Mouse (Mus musculus): Measurements from ENCODE around the gene Ttll7. TPM values are rescaled to one million over a fixed set of nuclear protein-coding genes. Genes with fewer than 3 reads are reported as not detected.

Gene Ttll7
- polyA plus RNA-seq (2015; fragmentation: Nextera tagmentation; extraction: Ambion mirVana), result 7.2 and 9.4 TPM in 2 replicates

GRCm38 (mm10) chr3:146851966-146852891 is at the start of gene Ttll7:
Gene Ttll7 (plus strand): TSS chr3:146852367.
- peak within 1 kb of the TSS; percentile 53 for H3K4me3 ChIP-seq (ENCODE audit: low read depth, low read length)
- H3K9ac ChIP-seq (ENCODE audit: low read depth, low read length), result peak within 1 kb of the TSS; percentile 88
- H3K9me3 ChIP-seq (replicated peaks; ENCODE audit: control insufficient read depth, low read length, poor library complexity, severe bottlenecking), result no peaks in the 10 kb centered on the region
- no peaks in the 10 kb centered on the region for H3K27me3 ChIP-seq (ENCODE audit: control insufficient read depth, insufficient read depth, low read depth, low read length)
- H3K4me1 ChIP-seq (ENCODE audit: control insufficient read depth, insufficient read depth, low read length), result peaks cover 20% of the 10 kb centered on the region
- under 1% methylated on average over 36 of the region's 36 CpGs for WGBS
- H3K36me3 ChIP-seq (ENCODE audit: control insufficient read depth, insufficient read depth, low read length), result no peaks in the 10 kb centered on the region
- H3K4me2 ChIP-seq (ENCODE audit: low read length), result peak within 1 kb of the TSS; percentile 60
- ATAC-seq, result peak; percentile 96
- peak within 1 kb of the TSS; percentile 82 for H3K27ac ChIP-seq (ENCODE audit: low read length)

- Histone ChIP-seq H3K36me3 (ENCODE audit: control insufficient read depth, insufficient read depth, low read length) (no peaks in the 10 kb centered on the region), H3K27me3 (ENCODE audit: control insufficient read depth, insufficient read depth, low read depth, low read length) (no peaks in the 10 kb centered on the region), H3K4me3 (ENCODE audit: low read depth, low read length) (peak overlapping the region; percentile 83), H3K4me2 (ENCODE audit: low read length) (peak overlapping the region; percentile 83), H3K4me1 (ENCODE audit: control insufficient read depth, insufficient read depth, low read length) (peaks cover 19% of the 10 kb centered on the region), H3K9ac (ENCODE audit: low read depth, low read length) (peak overlapping the region; percentile 90), H3K27ac (ENCODE audit: low read length) (peak overlapping the region; percentile 96), H3K9me3 (replicated peaks; ENCODE audit: control insufficient read depth, low read length, poor library complexity, severe bottlenecking) (no peaks in the 10 kb centered on the region)
- ATAC-seq, result peak; percentile 79
- WGBS, result under 1% methylated on average over 54 of the region's 60 CpGs
Observed at GRCm38 (mm10) chr3:146812041-146812878, 39.9 kb upstream of the Ttll7 start.

GRCm38 (mm10) chr3:146812901-146813393 is 39.2 kb upstream of the Ttll7 start, which contains the start of gene Prkacb:
Gene Prkacb (minus strand): TSS chr3:146812990.
- Histone ChIP-seq H3K4me3 (ENCODE audit: low read depth, low read length) (peak within 1 kb of the TSS; percentile 83), H3K36me3 (ENCODE audit: control insufficient read depth, insufficient read depth, low read length) (no peaks in the 10 kb centered on the region), H3K4me2 (ENCODE audit: low read length) (peak within 1 kb of the TSS; percentile 83), H3K4me1 (ENCODE audit: control insufficient read depth, insufficient read depth, low read length) (peaks cover 19% of the 10 kb centered on the region), H3K27me3 (ENCODE audit: control insufficient read depth, insufficient read depth, low read depth, low read length) (no peaks in the 10 kb centered on the region), H3K9ac (ENCODE audit: low read depth, low read length) (peak within 1 kb of the TSS; percentile 90), H3K27ac (ENCODE audit: low read length) (peak within 1 kb of the TSS; percentile 96), H3K9me3 (replicated peaks; ENCODE audit: control insufficient read depth, low read length, poor library complexity, severe bottlenecking) (no peaks in the 10 kb centered on the region)
- peak; percentile 97 for ATAC-seq
- 0% methylated on average over 59 of the region's 60 CpGs for WGBS

GRCm38 (mm10) chr3:146813624-146814023 is 38.5 kb upstream of the Ttll7 start:
- Histone ChIP-seq H3K4me2 (ENCODE audit: low read length) (peak overlapping the region; percentile 80), H3K4me1 (ENCODE audit: control insufficient read depth, insufficient read depth, low read length) (peaks cover 19% of the 10 kb centered on the region), H3K36me3 (ENCODE audit: control insufficient read depth, insufficient read depth, low read length) (no peaks in the 10 kb centered on the region), H3K27ac (ENCODE audit: low read length) (peak overlapping the region; percentile 96), H3K9me3 (replicated peaks; ENCODE audit: control insufficient read depth, low read length, poor library complexity, severe bottlenecking) (no peaks in the 10 kb centered on the region), H3K4me3 (ENCODE audit: low read depth, low read length) (peak overlapping the region; percentile 83), H3K9ac (ENCODE audit: low read depth, low read length) (peak overlapping the region; percentile 90), H3K27me3 (ENCODE audit: control insufficient read depth, insufficient read depth, low read depth, low read length) (no peaks in the 10 kb centered on the region)
- 58% methylated on average over 7 of the region's 7 CpGs for WGBS
- no peak for ATAC-seq

- WGBS, result 86% methylated on average over 4 of the region's 4 CpGs
Observed at GRCm38 (mm10) chr3:146820718-146821117, 31.4 kb upstream of the Ttll7 start.

GRCm38 (mm10) chr3:146842766-146843165 is 9.4 kb upstream of the Ttll7 start:
- no peak overlapping the region for H3K9ac ChIP-seq (ENCODE audit: low read depth, low read length)
- H3K9me3 ChIP-seq (replicated peaks; ENCODE audit: control insufficient read depth, low read length, poor library complexity, severe bottlenecking), result no peaks in the 10 kb centered on the region
- no peak overlapping the region for H3K27ac ChIP-seq (ENCODE audit: low read length)
- H3K4me3 ChIP-seq (ENCODE audit: low read depth, low read length), result no peak overlapping the region
- H3K4me2 ChIP-seq (ENCODE audit: low read length), result no peak overlapping the region
- H3K4me1 ChIP-seq (ENCODE audit: control insufficient read depth, insufficient read depth, low read length), result no peaks in the 10 kb centered on the region
- H3K27me3 ChIP-seq (ENCODE audit: control insufficient read depth, insufficient read depth, low read depth, low read length), result no peaks in the 10 kb centered on the region
- ATAC-seq, result no peak
- WGBS, result 80% methylated on average over 3 of the region's 3 CpGs
- H3K36me3 ChIP-seq (ENCODE audit: control insufficient read depth, insufficient read depth, low read length), result no peaks in the 10 kb centered on the region

More at GRCm38 (mm10) chr3:146820718-146821117, 31.4 kb upstream of the Ttll7 start:
- ATAC-seq, result no peak
- Histone ChIP-seq H3K4me1 (ENCODE audit: control insufficient read depth, insufficient read depth, low read length) (no peaks in the 10 kb centered on the region), H3K9ac (ENCODE audit: low read depth, low read length) (no peak overlapping the region), H3K27ac (ENCODE audit: low read length) (no peak overlapping the region), H3K36me3 (ENCODE audit: control insufficient read depth, insufficient read depth, low read length) (no peaks in the 10 kb centered on the region), H3K9me3 (replicated peaks; ENCODE audit: control insufficient read depth, low read length, poor library complexity, severe bottlenecking) (no peaks in the 10 kb centered on the region), H3K27me3 (ENCODE audit: control insufficient read depth, insufficient read depth, low read depth, low read length) (no peaks in the 10 kb centered on the region), H3K4me2 (ENCODE audit: low read length) (no peak overlapping the region), H3K4me3 (ENCODE audit: low read depth, low read length) (no peak overlapping the region)

- no peaks in the 10 kb centered on the region for H3K27me3 ChIP-seq (ENCODE audit: control insufficient read depth, insufficient read depth, low read depth, low read length)
- no peak overlapping the region for H3K9ac ChIP-seq (ENCODE audit: low read depth, low read length)
- H3K27ac ChIP-seq (ENCODE audit: low read length), result no peak overlapping the region
- H3K36me3 ChIP-seq (ENCODE audit: control insufficient read depth, insufficient read depth, low read length), result no peaks in the 10 kb centered on the region
- H3K4me2 ChIP-seq (ENCODE audit: low read length), result no peak overlapping the region
- WGBS, result 66% methylated on average over 6 of the region's 6 CpGs
- H3K4me3 ChIP-seq (ENCODE audit: low read depth, low read length), result no peak overlapping the region
- H3K9me3 ChIP-seq (replicated peaks; ENCODE audit: control insufficient read depth, low read length, poor library complexity, severe bottlenecking), result no peaks in the 10 kb centered on the region
- no peak for ATAC-seq
- H3K4me1 ChIP-seq (ENCODE audit: control insufficient read depth, insufficient read depth, low read length), result no peaks in the 10 kb centered on the region
Observed at GRCm38 (mm10) chr3:146843470-146843869, 8.7 kb upstream of the Ttll7 start.

- Histone ChIP-seq H3K4me2 (ENCODE audit: low read length) (no peak overlapping the region), H3K4me3 (ENCODE audit: low read depth, low read length) (no peak overlapping the region), H3K9me3 (replicated peaks; ENCODE audit: control insufficient read depth, low read length, poor library complexity, severe bottlenecking) (no peaks in the 10 kb centered on the region), H3K4me1 (ENCODE audit: control insufficient read depth, insufficient read depth, low read length) (no peaks in the 10 kb centered on the region), H3K27me3 (ENCODE audit: control insufficient read depth, insufficient read depth, low read depth, low read length) (no peaks in the 10 kb centered on the region), H3K9ac (ENCODE audit: low read depth, low read length) (no peak overlapping the region), H3K27ac (ENCODE audit: low read length) (no peak overlapping the region), H3K36me3 (ENCODE audit: control insufficient read depth, insufficient read depth, low read length) (no peaks in the 10 kb centered on the region)
- 92% methylated on average over 5 of the region's 5 CpGs for WGBS
- ATAC-seq, result no peak
Observed at GRCm38 (mm10) chr3:146846237-146846636, 5.9 kb upstream of the Ttll7 start.
